Mouse (Mus musculus) G1E (cell line): ENCODE data around the gene Cnr2. TPM values are rescaled to one million over a fixed set of nuclear protein-coding genes. Genes with fewer than 3 reads are reported as not detected.

ENCODE experiments used
- ATAC-seq: 2 replicates; pipeline ENCODE4 v1.8.0; 2016; ENCODE audit warnings: mild to moderate bottlenecking; ENCODE audit not compliant: insufficient number of reproducible peaks, poor library complexity, low FRiP score, severe bottlenecking; ENCODE audit errors: extremely low read depth
- DNase-seq: peaks from one replicate; pipeline ENCODE4 v3.0.0; 2012; ENCODE audit warnings: low spot score
- H3K27me3 ChIP-seq: 2 replicates; pipeline ENCODE4 v1.6.1; 2012; ENCODE audit warnings: mild to moderate bottlenecking, low read length, inconsistent platforms; ENCODE audit not compliant: insufficient read depth
- H3K36me3 ChIP-seq: replicated peaks from 2 replicates; pipeline ENCODE3; 2012; ENCODE audit warnings: mild to moderate bottlenecking, inconsistent platforms
- H3K4me1 ChIP-seq: 2 replicates; pipeline ENCODE4 v1.6.1; 2012; ENCODE audit warnings: low read depth, low read length, inconsistent platforms, mixed read lengths; ENCODE audit not compliant: insufficient read depth
- H3K4me3 ChIP-seq: 2 replicates; pipeline ENCODE4 v1.5.1; 2012; ENCODE audit warnings: low read depth, mild to moderate bottlenecking, inconsistent platforms, low read length, moderate library complexity, mixed read lengths
- H3K9me3 ChIP-seq: replicated peaks from 2 replicates; pipeline ENCODE4 v1.6.1; 2012; ENCODE audit warnings: inconsistent platforms
- CTCF ChIP-seq: IDR thresholded peaks from 2 replicates; pipeline ENCODE4 v1.5.1; 2012; ENCODE audit warnings: low read depth, low read length, inconsistent platforms, mixed read lengths
- GATA1 ChIP-seq: IDR thresholded peaks from 2 replicates; pipeline ENCODE4 v1.6.1; 2012; ENCODE audit warnings: borderline replicate concordance, low read length, inconsistent platforms, mixed read lengths
- GATA2 ChIP-seq: IDR thresholded peaks from 2 replicates; pipeline ENCODE4 v1.6.1; 2012; ENCODE audit warnings: low read depth, low read length, inconsistent platforms, borderline replicate concordance
- POLR2AphosphoS5 ChIP-seq: IDR thresholded peaks from 2 replicates; pipeline ENCODE4 v1.6.1; 2012; ENCODE audit warnings: low read depth, low read length, inconsistent platforms; ENCODE audit not compliant: insufficient replicate concordance
- TAL1 ChIP-seq: conservative IDR thresholded peaks from 2 replicates; pipeline ENCODE4 v1.6.1; 2012; ENCODE audit warnings: low read depth, low read length, inconsistent platforms, mixed read lengths
- polyA plus RNA-seq: library from polyadenylated mRNA; stranded (reverse); fragments of >175 nt; gene quantifications from 2 replicates; pipeline ENCODE4 v1.2.3, GENCODE M21; 2012
- total RNA-seq, 2 experiments: library from RNA; stranded (forward) in 1 of 2; stranded (reverse) in 1 of 2; fragments of 200-1000 nt in 1 of 2; fragments of >200 nt in 1 of 2; fragmentation: Nextera tagmentation in 1 of 2; gene quantifications; 2 replicates each; pipeline ENCODE4 v1.2.3; 2014 to 2017

Gene Cnr2
- total and polyA plus RNA-seq, 3 experiments = 5.1 to 28.2 (median 13.6) TPM

- ATAC-seq (no peak), DNase-seq (no peak)
- TF ChIP-seq POLR2AphosphoS5 (no peak), CTCF (peak; percentile 96), GATA1 (no peak), GATA2 (no peak), TAL1 (no peak)
- Histone ChIP-seq H3K4me3 (no peak overlapping the region), H3K27me3 (no peaks in the 10 kb centered on the region), H3K36me3 (peaks cover 87% of the 10 kb centered on the region), H3K4me1 (peaks cover 21% of the 10 kb centered on the region), H3K9me3 (peaks cover 2% of the 10 kb centered on the region)
These were observed 59.0 kb downstream of the Cnr2 start for GRCm38 (mm10) chr4:135954241-135954640.

GRCm38 (mm10) chr4:135955886-135956285 lies 60.7 kb downstream of the Cnr2 start:
- Histone ChIP-seq H3K4me3 (no peak overlapping the region), H3K27me3 (no peaks in the 10 kb centered on the region), H3K36me3 (peaks cover 91% of the 10 kb centered on the region), H3K9me3 (peaks cover 2% of the 10 kb centered on the region), H3K4me1 (peaks cover 15% of the 10 kb centered on the region; the same call in 1 of the 2 replicates)
- DNase-seq = no peak
- TF ChIP-seq GATA2 (no peak), CTCF (no peak), POLR2AphosphoS5 (no peak), GATA1 (no peak), TAL1 (no peak)
- ATAC-seq = no peak

GRCm38 (mm10) chr4:135958354-135958753 lies 63.2 kb downstream of the Cnr2 start:
- Histone ChIP-seq H3K27me3 (no peaks in the 10 kb centered on the region), H3K36me3 (peaks cover 87% of the 10 kb centered on the region), H3K4me1 (peaks cover 26% of the 10 kb centered on the region), H3K4me3 (no peak overlapping the region), H3K9me3 (no peaks in the 10 kb centered on the region)
- ATAC-seq = no peak
- no peak for DNase-seq
- TF ChIP-seq GATA1 (no peak), TAL1 (no peak), GATA2 (no peak), POLR2AphosphoS5 (no peak), CTCF (no peak)

- peaks cover 39% of the 10 kb centered on the region for H3K4me1 ChIP-seq
- no peak overlapping the region for H3K4me3 ChIP-seq
- peak; percentile 74 for DNase-seq
These were observed 65.5 kb downstream of the Cnr2 start for GRCm38 (mm10) chr4:135960717-135961116.

GRCm38 (mm10) chr4:135961709-135962108 lies 66.5 kb downstream of the Cnr2 start:
- Histone ChIP-seq H3K36me3 (peaks cover 78% of the 10 kb centered on the region), H3K27me3 (no peaks in the 10 kb centered on the region)
- ATAC-seq = no peak

More at GRCm38 (mm10) chr4:135960717-135961116, 65.5 kb downstream of the Cnr2 start:
- Histone ChIP-seq H3K9me3 (no peaks in the 10 kb centered on the region), H3K36me3 (peaks cover 78% of the 10 kb centered on the region), H3K27me3 (no peaks in the 10 kb centered on the region)
- ATAC-seq = no peak
- TF ChIP-seq CTCF = peak; percentile 98
- TF ChIP-seq POLR2AphosphoS5 = no peak
- TF ChIP-seq GATA2 = no peak
- TF ChIP-seq TAL1 = no peak
- no peak for TF ChIP-seq GATA1

GRCm38 (mm10) chr4:135962198-135962597 lies 67.0 kb downstream of the Cnr2 start:
- TF ChIP-seq GATA1 (no peak), TAL1 (no peak), CTCF (no peak), POLR2AphosphoS5 (no peak), GATA2 (no peak)
- Histone ChIP-seq H3K4me1 (peaks cover 43% of the 10 kb centered on the region), H3K27me3 (no peaks in the 10 kb centered on the region), H3K9me3 (no peaks in the 10 kb centered on the region), H3K36me3 (peaks cover 81% of the 10 kb centered on the region), H3K4me3 (peak overlapping the region; percentile 24; the same call in 1 of the 2 replicates)
- ATAC-seq (no peak), DNase-seq (no peak)

More at GRCm38 (mm10) chr4:135961709-135962108, 66.5 kb downstream of the Cnr2 start:
- Histone ChIP-seq H3K4me1 (peaks cover 43% of the 10 kb centered on the region), H3K9me3 (no peaks in the 10 kb centered on the region), H3K4me3 (no peak overlapping the region)
- TF ChIP-seq POLR2AphosphoS5 (no peak), CTCF (no peak), TAL1 (no peak), GATA2 (no peak), GATA1 (no peak)
- no peak for DNase-seq
